Mouse (Mus musculus) myocyte (in vitro differentiated cells): ENCODE measurements around the gene Htt. TPM values are rescaled to one million over a fixed set of nuclear protein-coding genes. Genes with fewer than 3 reads are reported as not detected.

Experiments
- H3K27me3 ChIP-seq: one replicate; pipeline ENCODE4 v1.6.1; 2011; ENCODE audit not compliant: control insufficient read depth, insufficient read depth, insufficient read length
- H3K36me3 ChIP-seq: one replicate; pipeline ENCODE4 v1.6.1; 2011; ENCODE audit not compliant: control insufficient read depth, insufficient read depth
- H3K4me2 ChIP-seq: one replicate; pipeline ENCODE4 v1.6.1; 2011; ENCODE audit warnings: low read depth, control low read depth
- H3K4me3 ChIP-seq: one replicate; pipeline ENCODE4 v1.5.1; 2011; ENCODE audit warnings: mild to moderate bottlenecking, control low read depth, moderate library complexity
- H3K79me2 ChIP-seq: one replicate; pipeline ENCODE4 v1.6.1; 2011; ENCODE audit not compliant: control insufficient read depth, insufficient read depth
- H3ac ChIP-seq: one replicate; pipeline ENCODE4 v1.6.1; 2011; ENCODE audit not compliant: control insufficient read depth, insufficient read length
- CEBPB ChIP-seq: IDR thresholded peaks from 2 replicates; pipeline ENCODE4 v1.6.1; 2011; ENCODE audit warnings: mild to moderate bottlenecking, moderate library complexity; ENCODE audit not compliant: poor library complexity, insufficient read depth, severe bottlenecking
- E2F4 ChIP-seq: IDR thresholded peaks from one replicate; pipeline ENCODE4 v1.6.1; 2011; ENCODE audit warnings: mild to moderate bottlenecking, control low read depth, moderate library complexity; ENCODE audit not compliant: insufficient read depth
- MAX ChIP-seq: IDR thresholded peaks from one replicate; pipeline ENCODE4 v1.6.1; 2011; ENCODE audit warnings: low read depth, mild to moderate bottlenecking, control low read depth
- MYOD1 ChIP-seq, 3 experiments: IDR thresholded peaks; one replicate each; pipeline ENCODE4 v1.6.1; 2011; ENCODE audit warnings: control low read depth in 2 of 3, low read depth in 2 of 3, mild to moderate bottlenecking in 2 of 3, moderate library complexity in 1 of 3; ENCODE audit not compliant: insufficient read length in 2 of 3, control insufficient read depth in 1 of 3
- MYOG ChIP-seq, 3 experiments: IDR thresholded peaks; one replicate each; pipeline ENCODE4 v1.6.1; 2011; ENCODE audit warnings: control low read depth in 2 of 3, low read depth in 2 of 3, mild to moderate bottlenecking in 2 of 3; ENCODE audit not compliant: insufficient read length in 2 of 3, control insufficient read depth in 1 of 3, insufficient read depth in 1 of 3
- POLR2A ChIP-seq: IDR thresholded peaks from one replicate; pipeline ENCODE4 v1.6.1; 2011; ENCODE audit warnings: low read depth, mild to moderate bottlenecking, control low read depth, moderate library complexity; ENCODE audit not compliant: insufficient read length
- POLR2AphosphoS2 ChIP-seq: IDR thresholded peaks from one replicate; pipeline ENCODE4 v1.6.1; 2011; ENCODE audit warnings: low read depth, control low read depth; ENCODE audit not compliant: insufficient read length
- REST ChIP-seq: IDR thresholded peaks from one replicate; pipeline ENCODE4 v1.6.1; 2011; ENCODE audit warnings: mild to moderate bottlenecking, control low read depth, moderate library complexity; ENCODE audit not compliant: insufficient read depth, insufficient read length
- SRF ChIP-seq: IDR thresholded peaks from one replicate; pipeline ENCODE4 v1.6.1; 2011; ENCODE audit warnings: low read depth; ENCODE audit not compliant: control insufficient read depth, insufficient read length
- TCF12 ChIP-seq: IDR thresholded peaks from one replicate; pipeline ENCODE4 v1.6.1; 2011; ENCODE audit warnings: mild to moderate bottlenecking, control low read depth; ENCODE audit not compliant: poor library complexity, insufficient read depth, severe bottlenecking
- TCF3 ChIP-seq: IDR thresholded peaks from one replicate; pipeline ENCODE4 v1.6.1; 2011; ENCODE audit warnings: low read depth, control low read depth; ENCODE audit not compliant: insufficient read length
- USF1 ChIP-seq: IDR thresholded peaks from one replicate; pipeline ENCODE4 v1.6.1; 2011; ENCODE audit warnings: low read depth, mild to moderate bottlenecking, control low read depth, moderate library complexity
- polyA plus RNA-seq: library from polyadenylated mRNA; unstranded; fragments of >200 nt; fragmentation: generic; extraction: Trizol; gene quantifications from one replicate; pipeline ENCODE4 v1.2.1, GENCODE M21; 2012; ENCODE audit warnings: missing spikeins

Htt gene
- polyA plus RNA-seq, 1 experiment = 8.9 TPM

DNA sequence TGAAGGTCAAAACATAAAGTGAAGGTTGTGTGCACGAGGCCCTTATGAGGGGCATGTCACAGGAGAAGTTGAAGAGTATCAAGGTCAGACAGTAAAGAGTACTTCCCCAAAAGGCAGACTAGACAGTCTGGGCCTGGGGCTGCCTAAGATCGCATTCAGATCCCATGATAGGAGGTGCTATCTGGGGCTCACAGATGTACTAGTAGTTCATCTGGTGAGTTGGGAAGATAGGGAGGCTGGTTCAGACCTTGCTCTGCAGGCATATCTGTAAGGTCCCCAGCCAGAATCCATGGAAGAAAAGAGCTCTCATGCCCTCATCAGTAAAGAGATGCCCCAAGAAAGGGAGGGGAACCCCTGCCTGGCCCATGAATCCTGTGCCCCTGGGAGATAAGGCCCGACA is 157.2 kb downstream of the Htt start:
- no peak overlapping the region for H3ac ChIP-seq
- TF ChIP-seq POLR2AphosphoS2 (no peak), CEBPB (no peak), MAX (no peak), MYOD1 (IDR thresholded peaks at IDR 0.05; ENCODE audit: control insufficient read depth in 1 of 3, insufficient read length in 2 of 3, low read depth in 2 of 3) (no peak), TCF12 (no peak), REST (no peak), TCF3 (no peak), E2F4 (no peak), USF1 (no peak), SRF (no peak), MYOG (IDR thresholded peaks at IDR 0.05; ENCODE audit: control insufficient read depth in 1 of 3, insufficient read depth in 1 of 3, insufficient read length in 2 of 3, low read depth in 2 of 3) (no peak), POLR2A (no peak)
- no peaks in the 10 kb centered on the region for H3K79me2 ChIP-seq
- no peaks in the 10 kb centered on the region for H3K36me3 ChIP-seq
- H3K4me2 ChIP-seq = no peak overlapping the region
- H3K4me3 ChIP-seq = no peak overlapping the region
- peaks cover 36% of the 10 kb centered on the region for H3K27me3 ChIP-seq

- no peaks in the 10 kb centered on the region for H3K79me2 ChIP-seq
- no peaks in the 10 kb centered on the region for H3K36me3 ChIP-seq
- TF ChIP-seq TCF3 (no peak), MYOG (IDR thresholded peaks at IDR 0.05; ENCODE audit: control insufficient read depth in 1 of 3, insufficient read depth in 1 of 3, insufficient read length in 2 of 3, low read depth in 2 of 3) (no peak), TCF12 (no peak)
- no peak overlapping the region for H3K4me2 ChIP-seq
- peaks cover 29% of the 10 kb centered on the region for H3K27me3 ChIP-seq
- no peak overlapping the region for H3K4me3 ChIP-seq
- no peak overlapping the region for H3ac ChIP-seq
Observed at GRCm38 (mm10) chr5:34922531-34922930, 161.0 kb downstream of the Htt start.

GRCm38 (mm10) chr5:34923920-34924319 is 162.4 kb downstream of the Htt start:
- TF ChIP-seq TCF12 (no peak), USF1 (no peak), SRF (no peak), POLR2A (no peak), E2F4 (no peak), TCF3 (no peak), CEBPB (no peak), POLR2AphosphoS2 (no peak), MAX (no peak), MYOD1 (IDR thresholded peaks at IDR 0.05; ENCODE audit: control insufficient read depth in 1 of 3, insufficient read length in 2 of 3, low read depth in 2 of 3) (no peak), REST (no peak), MYOG (IDR thresholded peaks at IDR 0.05; ENCODE audit: control insufficient read depth in 1 of 3, insufficient read depth in 1 of 3, insufficient read length in 2 of 3, low read depth in 2 of 3) (no peak)
- H3K4me3 ChIP-seq = no peak overlapping the region
- no peak overlapping the region for H3ac ChIP-seq
- H3K4me2 ChIP-seq = no peak overlapping the region
- H3K27me3 ChIP-seq = peaks cover 29% of the 10 kb centered on the region
- H3K79me2 ChIP-seq = no peaks in the 10 kb centered on the region
- H3K36me3 ChIP-seq = no peaks in the 10 kb centered on the region

- TF ChIP-seq REST (no peak), MAX (no peak), E2F4 (no peak), POLR2AphosphoS2 (no peak), TCF3 (no peak), POLR2A (no peak), SRF (no peak), MYOG (IDR thresholded peaks at IDR 0.05; ENCODE audit: control insufficient read depth in 1 of 3, insufficient read depth in 1 of 3, insufficient read length in 2 of 3, low read depth in 2 of 3) (no peak), USF1 (no peak), MYOD1 (IDR thresholded peaks at IDR 0.05; ENCODE audit: control insufficient read depth in 1 of 3, insufficient read length in 2 of 3, low read depth in 2 of 3) (no peak), CEBPB (no peak), TCF12 (no peak)
- Histone ChIP-seq H3K36me3 (no peaks in the 10 kb centered on the region), H3K27me3 (peaks cover 29% of the 10 kb centered on the region), H3K79me2 (no peaks in the 10 kb centered on the region), H3K4me2 (no peak overlapping the region), H3ac (no peak overlapping the region), H3K4me3 (no peak overlapping the region)
Observed at GRCm38 (mm10) chr5:34924519-34924918, 163.0 kb downstream of the Htt start.

- H3K36me3 ChIP-seq = no peaks in the 10 kb centered on the region
Observed at GRCm38 (mm10) chr5:34927648-34928047, 166.1 kb downstream of the Htt start.

More at GRCm38 (mm10) chr5:34927648-34928047, 166.1 kb downstream of the Htt start:
- no peak overlapping the region for H3ac ChIP-seq
- no peak for TF ChIP-seq USF1
- peak; percentile 98 for TF ChIP-seq CEBPB
- H3K4me2 ChIP-seq = no peak overlapping the region
- no peaks in the 10 kb centered on the region for H3K79me2 ChIP-seq
- no peak overlapping the region for H3K4me3 ChIP-seq
- peaks cover 8% of the 10 kb centered on the region for H3K27me3 ChIP-seq
